Mouse (Mus musculus): Measurements from ENCODE around the gene Ppp2r1b.

The Ppp2r1b gene

DNA sequence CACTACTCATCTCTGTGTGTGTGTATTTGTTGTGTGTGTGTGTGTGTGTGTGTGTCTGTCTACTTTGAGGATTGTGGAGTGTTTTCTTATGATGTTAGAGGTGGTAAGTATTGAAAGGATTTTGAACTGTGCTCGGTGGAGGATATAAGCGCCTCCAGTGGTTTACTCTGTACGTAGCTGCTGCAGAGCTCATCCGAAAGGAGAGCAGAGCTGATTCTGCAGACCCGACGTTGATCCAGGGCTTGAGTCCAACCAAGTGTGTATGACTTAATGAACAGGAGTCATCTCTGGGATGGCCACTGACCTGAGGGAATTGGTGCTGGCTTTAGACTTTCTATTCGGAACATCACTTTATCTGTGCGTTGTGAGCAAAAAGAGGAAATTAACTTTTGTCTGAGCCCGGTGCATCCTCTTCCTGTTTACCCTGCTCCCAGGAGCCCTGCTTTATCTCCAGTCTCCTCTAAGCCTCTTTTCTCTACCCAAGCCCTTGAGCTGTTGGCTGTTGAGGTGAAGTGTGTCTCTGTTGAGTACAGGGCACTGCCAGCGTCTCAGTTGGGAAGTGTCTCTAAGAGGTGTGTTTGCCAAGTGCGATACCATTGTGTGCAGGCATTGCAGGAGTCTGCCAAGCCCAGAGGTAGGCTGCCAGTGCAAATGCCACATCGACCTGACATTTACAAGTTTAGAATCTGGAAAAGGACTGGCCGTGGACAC is 3.9 kb upstream of the Ppp2r1b start:
- DNase-seq = peak in 1 of 2 experiments; percentile 35

DNA sequence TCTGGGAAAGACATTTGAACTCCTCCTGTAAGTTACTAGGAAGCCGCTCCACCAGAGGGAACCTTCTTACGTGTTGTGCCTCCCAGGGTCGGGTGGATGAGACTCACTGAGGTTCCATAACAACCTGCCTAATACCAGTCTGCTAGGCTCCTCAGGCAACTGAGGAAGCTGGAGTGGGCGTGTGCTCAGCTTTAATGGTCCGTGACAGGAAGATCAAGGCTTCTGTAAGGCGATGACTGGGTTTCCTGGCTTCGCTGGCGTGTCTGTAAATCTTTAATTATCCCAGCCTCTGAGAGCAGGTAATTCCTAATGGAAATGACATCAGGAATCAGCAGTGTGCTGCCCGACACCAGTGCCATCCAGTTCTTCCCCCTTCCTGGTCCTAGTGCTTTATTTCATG is 446 bp downstream of the Ppp2r1b start:
- no peak for DNase-seq

DNA sequence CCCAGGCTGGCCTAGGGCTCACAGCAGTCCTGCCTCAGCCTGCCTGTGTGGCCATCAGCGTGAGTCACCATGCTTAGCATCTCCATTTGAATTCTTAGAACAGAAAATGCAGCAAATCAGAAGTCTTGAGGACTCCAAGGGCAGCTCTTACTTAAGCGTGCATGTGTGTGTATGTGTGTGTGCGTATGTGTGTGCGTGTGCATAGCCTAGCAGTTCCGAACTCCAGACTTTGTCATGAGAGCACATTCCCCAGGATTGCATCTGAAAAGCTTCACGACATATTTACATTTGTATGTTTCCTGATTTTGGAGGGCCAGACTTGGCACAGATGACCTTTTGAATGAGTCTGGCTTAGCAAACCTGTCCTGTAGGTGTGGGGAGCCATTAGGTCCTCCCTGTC is 2.0 kb downstream of the Ppp2r1b start:
- DNase-seq = no peak

DNA sequence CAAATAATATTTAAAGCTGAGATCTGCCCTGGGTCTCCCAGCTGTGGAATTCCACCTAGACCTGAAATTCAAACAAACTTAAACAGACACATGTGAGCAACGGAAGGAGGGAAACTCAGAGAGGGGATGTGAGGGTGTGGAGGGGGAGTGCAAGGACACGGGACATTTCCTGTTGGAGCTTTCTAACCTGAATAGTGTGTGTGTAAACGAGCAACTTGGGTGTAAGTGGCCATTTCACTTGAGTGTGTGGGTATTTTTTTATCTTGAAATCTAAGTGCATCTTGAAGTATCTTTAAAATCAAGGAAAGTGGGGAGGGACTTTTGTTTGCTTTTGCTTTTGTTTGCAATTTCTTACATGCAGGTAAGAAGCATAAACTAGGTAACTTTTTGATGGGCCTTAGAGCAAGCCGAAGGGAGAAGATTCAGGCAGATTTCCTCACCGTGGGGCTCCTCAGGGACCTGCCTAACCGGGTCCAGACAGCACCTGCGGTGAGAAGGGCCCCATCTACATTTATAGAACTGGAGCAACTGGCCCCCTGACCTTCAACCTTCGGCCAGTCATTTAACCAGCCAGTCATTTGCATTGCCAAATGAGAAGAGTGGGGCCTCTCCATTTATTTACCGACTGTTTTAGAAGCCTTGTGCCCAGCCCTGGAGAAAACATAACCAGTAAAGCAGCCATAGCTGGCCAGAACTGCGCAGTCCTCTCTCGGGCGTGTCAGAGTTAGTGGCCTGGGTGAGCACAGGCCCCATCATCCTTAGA is 2.7 kb downstream of the Ppp2r1b start:
- DNase-seq = no peak

DNA sequence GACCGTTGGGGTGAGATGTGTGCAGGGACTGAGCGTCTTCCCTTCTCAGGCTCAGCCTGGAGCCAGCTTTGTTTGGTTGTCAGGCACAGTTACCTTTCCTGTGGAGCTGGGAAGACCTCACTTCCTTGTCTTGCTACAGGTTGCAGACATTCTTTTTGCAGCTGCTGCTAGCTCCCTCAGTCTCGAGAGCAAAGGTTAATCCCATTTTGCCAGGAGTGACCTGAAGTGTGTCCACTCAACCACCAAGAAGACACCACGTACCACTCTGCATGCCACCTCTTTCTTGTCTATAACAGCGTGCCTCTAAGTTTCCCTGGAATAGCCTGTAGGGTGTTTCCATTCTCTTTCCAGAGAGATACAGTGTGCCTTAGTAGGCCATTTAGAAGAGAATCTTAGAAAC is 3.7 kb downstream of the Ppp2r1b start:
- DNase-seq = no peak

DNA sequence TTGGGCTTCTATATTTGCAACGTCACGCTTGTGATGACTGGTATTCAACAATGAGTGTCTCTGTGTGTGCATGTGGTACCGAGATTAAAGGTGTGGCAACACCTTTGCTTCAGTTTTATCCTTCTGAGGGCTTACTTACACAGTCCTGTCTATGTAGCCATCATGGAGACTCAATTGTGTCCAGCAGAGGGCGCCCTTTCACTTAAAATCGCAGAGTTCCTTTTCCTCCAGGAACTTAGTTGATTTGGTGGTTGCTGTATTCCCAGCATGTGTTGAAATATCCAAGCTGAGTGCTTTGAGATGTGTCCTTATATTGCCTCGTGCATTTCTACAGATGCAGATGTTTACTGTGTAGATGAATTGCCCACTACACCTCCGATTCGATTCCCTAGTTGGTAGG is 4.1 kb downstream of the Ppp2r1b start:
- DNase-seq = peak; percentile 77 to 82

DNA sequence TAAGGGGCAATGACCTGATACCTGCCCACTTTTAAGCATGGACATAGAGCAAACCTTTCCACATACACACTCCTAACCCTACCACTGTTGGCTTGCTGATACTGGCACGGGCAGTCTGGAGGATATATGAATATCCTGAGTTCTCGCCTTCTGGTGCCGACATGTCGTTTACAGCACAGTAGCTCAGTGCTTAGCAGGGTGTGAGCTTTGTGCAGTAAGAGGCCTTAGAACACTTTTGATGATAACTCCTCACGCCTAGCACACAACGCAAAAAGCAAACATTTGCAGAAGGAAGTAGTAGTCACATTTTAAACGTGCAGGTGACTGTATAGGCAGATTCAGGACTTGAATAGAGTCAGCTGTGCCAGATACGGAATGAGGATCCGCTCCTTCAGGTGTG is 4.7 kb downstream of the Ppp2r1b start:
- DNase-seq = no peak

DNA sequence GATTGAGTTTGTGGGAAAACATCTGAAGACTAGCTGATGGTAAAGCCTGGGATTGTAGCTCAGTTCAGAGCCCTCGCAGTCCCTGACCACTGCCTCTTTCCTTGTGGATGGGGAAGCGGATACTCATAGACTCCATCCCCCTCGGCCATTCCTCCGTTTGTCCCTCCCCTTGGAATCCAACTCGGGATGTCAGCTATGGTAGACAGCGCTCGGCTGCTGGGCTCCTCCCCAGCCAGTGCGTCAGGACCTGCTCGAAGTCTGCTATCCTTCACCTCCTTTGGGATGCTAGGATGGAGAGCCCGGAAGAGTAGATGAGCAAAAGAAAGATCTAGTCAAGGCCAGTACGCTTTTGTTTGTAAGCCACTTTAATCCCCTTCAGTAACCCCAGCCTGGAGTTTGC is 5.2 kb downstream of the Ppp2r1b start:
- DNase-seq = no peak

DNA sequence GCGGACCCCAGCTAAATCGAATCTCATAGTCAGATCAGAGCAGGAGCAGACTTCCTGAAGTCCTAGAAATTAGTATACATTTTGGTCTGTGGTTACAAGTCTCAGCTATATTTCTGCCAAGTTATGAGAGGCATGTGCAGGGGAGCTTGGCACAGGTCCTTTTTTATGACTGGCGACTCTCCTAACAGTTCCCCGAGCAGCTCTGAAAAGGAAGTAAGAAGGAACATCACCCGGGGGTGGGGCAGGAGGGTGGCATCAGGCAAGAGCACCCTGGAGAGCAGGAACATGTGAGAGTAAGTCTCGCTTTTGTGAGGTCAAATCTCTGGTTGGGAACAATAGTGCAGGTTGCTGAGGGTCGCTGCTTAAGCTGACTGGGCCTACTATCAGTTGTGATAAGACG is 5.6 kb downstream of the Ppp2r1b start:
- DNase-seq = peak in 1 of 2 experiments; percentile 19

DNA sequence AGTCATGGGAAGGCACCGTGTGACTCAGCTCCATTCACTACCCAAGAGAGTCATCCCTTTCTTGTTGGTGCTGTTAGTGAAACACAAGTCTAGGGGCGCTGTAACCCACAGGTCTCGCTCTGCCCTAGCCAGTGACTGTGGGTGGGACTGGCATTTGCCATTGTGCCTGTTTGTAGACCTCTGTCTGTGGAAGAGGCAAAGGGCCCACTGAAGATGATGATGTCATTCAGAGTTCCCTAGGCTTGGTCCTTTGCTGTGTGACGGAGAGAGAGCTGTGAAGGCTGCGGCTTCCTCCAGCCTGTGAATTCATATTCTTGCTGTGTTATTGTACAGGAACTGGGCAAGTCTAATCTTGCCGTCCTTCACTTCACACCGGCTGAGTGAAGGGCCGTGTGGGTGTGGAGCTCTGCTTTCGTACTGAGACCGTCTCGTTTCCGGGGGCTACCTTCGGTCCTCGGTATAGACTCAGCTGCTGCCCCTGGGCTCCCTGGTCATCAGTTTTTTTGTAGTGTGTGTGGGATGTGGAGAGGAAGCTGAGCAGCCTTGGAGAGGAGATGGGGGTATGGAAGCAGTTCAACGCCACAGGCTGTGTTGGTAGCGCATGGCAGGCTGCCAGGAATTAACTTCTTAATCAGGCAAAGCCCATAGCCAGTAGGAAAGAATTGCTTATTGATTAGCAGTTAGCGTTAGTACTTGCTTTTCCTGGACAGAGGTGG is 7.7 kb downstream of the Ppp2r1b start:
- no peak for DNase-seq

DNA sequence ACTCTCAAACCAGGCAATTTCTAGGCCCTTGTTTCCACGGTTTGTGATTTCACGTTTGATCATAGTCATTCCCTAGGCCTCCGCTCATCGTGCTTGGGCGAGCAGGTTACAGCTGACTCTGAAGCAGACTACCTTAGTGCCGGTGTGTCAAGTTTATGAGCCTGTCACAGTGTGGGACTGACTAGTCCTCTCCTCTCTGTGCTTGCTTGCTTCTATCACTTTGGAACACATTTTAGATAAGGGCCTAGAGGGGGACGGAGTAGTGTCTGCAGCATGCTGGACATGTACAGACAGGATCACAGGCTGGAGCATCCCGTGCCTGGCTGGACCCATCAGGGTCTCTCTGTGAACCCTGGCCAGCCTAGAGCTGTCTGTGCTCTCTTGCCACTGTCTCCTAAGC is 9.3 kb downstream of the Ppp2r1b start:
- DNase-seq = no peak

DNA sequence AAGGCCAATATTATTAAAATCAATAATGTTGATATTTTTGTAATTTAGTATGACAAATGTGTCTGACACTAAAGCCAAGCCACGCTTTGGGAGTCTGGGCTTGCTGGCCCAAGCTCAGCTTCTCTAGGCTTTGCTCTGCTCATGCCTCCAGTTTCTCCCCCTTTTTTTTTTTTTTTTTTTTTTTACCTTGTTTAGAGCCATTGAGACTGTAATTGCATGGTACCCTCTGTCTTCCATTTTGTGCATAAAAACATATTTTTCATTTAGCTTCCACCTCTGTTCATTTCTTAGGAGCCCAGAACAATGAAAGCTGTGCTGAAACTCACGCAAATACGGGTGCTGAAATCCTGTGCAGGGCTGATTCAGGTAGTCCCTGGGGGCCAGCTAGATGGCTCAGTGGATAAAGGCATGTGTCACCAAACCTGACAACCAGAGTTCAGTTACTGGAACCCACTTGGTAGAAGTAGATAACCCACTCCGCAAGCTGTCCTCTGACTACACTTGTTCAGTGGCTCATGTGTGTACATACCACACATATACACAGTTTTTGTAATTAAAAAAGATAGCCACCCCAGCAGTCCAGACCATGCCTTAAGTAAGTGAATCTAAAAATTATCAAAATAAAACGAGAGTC is 10.1 kb downstream of the Ppp2r1b start:
- DNase-seq = no peak

DNA sequence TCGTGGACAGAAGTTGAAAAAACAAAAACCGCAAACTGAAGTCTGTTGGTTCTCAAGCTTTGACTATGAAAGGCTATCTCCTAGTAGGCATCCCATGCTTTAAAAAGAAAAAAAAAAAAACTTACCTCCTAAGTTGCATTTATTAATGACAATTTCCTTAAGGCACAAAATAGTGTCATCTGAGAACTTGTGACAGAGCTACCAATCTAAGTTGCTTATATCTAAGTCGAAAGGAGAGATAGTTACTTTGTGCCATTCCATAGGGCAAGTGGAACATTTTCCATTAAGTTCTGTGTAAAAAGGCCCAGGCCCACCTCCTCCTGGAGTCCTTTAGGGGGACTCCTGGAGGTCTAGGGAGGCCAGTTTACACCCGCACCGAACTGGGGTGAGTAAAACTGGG is 10.7 kb downstream of the Ppp2r1b start:
- no peak for DNase-seq

DNA sequence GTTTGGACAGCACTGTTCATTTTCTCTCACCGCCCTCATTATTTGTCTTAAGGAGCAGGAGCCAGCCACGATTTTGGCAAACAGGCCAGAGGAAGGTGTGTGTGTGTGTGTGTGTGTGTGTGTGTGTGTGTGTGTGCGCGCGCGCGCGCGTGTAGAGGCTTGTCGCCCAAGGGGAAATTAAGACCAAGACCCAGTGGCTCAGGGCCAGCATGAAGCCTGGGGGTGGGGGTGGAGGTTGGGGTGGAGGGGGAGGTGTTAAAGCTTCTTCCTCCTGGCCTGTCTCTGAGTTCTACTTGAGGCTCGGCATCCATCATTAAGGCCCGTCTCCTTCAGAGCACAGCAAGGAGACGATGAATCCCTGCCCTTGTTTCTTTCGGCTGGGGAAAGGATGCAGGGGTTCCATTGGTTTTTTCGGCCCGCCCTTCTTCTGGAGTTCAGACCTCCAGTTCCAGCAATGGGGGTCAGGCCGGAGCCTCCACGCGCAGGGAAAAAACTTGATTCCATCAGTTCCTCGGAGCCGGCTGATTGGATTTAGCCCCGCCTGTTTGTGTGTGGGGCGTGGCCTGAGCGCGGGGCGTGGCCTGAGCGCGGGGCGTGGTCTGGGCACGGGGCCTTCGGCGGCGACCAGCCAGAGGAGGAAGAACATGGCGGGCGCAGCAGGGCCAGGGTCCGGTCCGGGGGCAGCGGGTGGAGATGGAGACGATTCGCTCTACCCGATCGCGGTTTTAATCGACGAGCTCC is 11.4 kb downstream of the Ppp2r1b start:
- peak; percentile 90 to 96 for DNase-seq

DNA sequence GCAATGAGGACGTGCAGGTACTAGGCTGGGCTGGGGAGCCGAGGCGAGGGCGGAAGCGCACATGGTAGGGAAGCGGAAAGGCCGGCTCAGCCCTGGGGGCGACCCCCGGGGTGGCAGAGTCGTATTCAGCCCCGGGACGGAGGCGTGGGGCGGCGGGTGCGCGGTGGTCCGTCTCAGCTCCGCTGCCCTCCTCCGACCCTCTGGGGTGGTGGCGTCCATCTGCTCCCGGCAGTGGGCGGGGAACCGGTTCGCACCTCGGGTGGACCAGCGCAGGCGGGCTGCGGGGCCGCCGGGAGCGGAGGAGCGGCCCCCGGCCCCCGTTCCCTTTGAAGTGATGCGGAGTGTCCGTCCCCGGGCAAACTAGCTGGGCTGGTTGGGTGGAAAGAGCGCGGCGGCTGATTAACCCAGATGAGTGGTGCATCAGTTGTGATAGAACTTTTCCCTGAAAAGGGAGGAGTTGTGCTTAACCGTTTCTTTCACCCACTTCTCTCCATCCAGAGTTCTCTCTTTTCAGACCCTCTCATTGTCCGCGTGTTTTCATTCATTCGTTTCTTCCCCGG is 12.1 kb downstream of the Ppp2r1b start:
- no peak for DNase-seq

DNA sequence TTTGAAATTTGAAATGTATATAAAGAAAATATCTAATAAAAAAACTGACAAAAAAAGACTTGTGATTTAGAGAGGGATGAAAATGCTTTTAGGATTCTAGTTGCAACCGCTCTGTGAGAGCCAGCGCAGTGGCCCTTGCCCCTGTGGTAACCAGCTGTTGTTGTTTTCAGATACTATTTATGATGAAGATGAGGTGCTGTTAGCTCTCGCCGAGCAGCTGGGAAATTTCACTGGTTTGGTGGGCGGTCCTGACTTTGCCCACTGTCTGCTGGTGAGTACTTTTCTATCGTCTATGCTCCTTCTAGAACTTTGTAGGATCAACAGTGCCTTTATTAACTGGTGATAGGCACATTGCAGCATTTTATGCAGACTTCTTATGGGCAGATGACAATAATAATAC is 13.6 kb downstream of the Ppp2r1b start:
- DNase-seq = no peak

DNA sequence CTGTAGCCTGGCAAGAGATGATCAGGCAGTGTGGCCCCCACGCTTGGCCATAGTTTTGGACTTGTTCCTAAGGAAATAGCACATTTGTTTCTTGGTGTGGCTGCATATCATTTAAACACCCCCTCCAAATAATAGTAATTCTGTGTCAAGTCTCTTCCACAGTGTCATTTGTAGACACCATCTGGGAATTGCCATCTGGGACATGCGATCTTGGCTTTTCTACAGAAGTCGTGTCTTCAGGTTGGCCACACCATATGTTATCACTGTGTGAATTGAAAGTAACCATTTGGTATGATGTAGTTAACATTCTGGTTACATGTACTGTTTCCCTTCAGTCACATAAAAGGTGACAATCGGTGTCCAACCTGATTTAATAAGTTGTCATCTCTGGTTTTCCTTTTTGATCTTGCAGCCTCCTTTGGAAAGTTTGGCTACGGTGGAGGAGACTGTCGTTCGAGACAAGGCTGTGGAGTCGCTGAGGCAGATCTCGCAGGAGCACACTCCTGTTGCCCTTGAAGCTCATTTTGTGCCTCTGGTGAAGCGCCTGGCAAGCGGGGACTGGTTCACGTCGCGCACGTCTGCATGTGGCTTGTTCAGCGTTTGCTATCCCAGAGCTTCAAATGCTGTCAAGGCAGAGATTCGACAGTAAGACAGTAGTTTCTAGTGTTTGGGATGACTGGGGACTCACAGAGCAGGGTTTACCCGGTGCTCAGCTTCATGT is 16.2 kb downstream of the Ppp2r1b start:
- no peak for DNase-seq

DNA sequence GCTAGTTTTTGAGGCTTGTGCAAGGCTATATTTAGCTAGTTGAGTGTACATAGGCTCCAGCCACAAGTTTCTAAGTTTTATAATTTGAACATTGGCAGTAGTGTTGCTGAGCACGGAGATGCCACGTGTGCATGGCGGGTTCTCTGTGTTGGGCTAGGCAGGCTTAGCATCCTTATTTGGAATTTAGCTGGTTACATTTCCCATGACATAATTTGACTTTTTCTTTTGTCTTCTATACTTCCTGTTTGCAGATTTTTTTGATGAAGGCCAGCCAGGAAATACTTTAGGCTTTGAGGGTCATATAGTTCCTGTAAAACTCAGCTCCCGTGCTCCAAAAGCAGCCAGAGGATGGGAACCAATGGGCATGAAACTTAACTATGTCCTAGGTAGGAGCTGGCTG is 18.7 kb downstream of the Ppp2r1b start:
- no peak for DNase-seq

DNA sequence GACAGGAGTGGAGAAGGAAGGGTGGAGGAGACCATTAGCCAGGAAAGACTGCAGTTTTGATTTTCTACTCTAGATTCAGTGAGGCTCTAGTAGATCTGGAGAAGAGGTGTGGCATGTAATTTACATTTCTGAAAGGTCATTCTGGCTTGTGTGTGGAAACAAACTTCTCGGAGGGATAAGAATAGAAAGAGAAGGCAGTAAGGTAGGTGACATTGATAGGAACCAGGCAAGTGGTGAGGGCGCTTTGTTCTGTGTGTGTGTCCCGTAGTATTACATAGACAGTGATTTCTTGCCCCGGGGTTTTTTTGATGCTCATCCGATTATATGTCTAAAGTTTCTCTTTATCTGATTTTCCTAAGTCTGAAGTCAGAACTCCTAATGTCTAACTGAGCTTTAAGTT is 19.8 kb downstream of the Ppp2r1b start:
- DNase-seq = no peak

DNA sequence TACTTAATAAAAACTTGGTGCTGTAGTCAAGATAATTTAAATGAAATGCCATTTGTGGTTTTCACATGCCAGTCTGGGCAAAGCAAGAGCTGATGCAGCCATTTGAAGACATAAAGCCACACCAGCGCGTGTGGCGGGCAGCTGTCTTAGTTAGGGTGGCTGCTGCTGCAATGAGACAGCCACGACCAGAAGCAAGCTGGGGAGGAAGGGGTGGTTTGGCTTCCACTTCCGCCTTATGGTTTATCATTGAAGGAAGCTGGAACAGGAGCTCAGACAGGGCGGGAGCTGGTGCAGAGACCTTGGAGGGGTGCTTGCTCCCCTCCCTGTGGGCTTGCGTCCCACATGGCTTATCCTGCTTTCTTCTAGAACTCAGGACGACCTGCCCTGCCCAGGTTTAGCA is 20.7 kb downstream of the Ppp2r1b start:
- DNase-seq = peak; percentile 39 to 58

DNA sequence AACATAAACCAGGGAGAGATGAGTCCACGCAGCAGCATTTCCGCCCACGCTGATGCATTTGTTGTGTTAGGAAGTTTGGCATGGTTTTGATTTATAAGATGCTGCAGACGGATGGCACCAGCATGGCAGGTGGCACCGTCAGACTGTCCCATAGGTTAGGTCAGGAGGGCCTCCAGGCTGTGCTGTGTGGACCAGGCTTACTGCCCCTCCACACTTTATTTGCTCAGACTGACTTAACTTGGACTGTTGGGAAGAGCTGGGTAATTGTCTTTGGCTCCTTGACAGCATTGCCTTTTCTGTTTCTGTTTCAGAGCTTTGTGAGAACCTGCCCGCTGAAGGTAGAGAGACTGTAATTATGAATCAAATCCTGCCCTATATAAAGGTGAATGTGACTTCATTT is 21.9 kb downstream of the Ppp2r1b start:
- DNase-seq = no peak

DNA sequence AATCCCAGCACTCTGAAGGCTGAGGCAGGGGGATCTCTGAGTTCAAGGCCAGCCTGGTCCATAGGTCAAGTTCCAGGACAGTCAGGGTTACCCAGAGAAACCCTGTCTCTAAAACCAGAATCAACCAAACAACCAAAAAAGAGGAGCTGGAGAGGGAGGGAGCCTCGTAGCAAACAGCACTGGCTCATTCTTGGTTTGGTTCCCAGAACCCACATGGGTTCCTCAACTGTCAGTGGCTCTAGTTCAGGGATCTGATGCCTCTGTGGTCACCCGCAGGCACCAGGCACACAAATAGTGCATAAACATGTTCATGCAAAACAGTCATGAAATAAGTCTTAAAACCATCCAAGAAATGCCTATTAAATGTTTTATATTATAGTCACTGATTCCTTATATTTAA is 23.1 kb downstream of the Ppp2r1b start:
- no peak for DNase-seq

Data from thymus, postnatal 36 days (tissue).